Mouse (Mus musculus): ENCODE data around the gene Spef2. TPM values are rescaled to one million over a fixed set of nuclear protein-coding genes. Genes with fewer than 3 reads are reported as not detected.

The Spef2 gene
- polyA plus RNA-seq, 1 experiment: not detected

DNA sequence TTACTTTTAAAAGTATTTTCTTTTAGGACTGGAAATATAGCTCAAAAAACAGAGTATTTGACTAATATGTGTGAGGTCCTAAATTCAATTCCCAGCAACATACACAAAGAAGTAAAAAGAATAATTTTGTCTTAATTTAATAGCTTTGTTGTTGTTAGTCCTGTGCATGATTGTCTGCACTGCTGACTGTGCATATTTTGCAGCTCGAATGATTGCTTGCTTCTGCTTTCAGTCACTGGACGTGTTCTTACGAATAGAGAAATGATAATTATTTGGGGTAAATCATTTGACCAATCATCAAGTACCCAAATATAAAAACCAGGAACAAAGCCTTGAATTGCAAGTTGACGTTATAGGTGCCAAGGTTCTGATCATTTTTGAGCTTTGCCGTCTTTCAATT, 57.8 kb downstream of the Spef2 start:
- TF ChIP-seq GATA1 (IDR thresholded peaks at IDR 0.05; ENCODE audit: low read length): no peak

DNA sequence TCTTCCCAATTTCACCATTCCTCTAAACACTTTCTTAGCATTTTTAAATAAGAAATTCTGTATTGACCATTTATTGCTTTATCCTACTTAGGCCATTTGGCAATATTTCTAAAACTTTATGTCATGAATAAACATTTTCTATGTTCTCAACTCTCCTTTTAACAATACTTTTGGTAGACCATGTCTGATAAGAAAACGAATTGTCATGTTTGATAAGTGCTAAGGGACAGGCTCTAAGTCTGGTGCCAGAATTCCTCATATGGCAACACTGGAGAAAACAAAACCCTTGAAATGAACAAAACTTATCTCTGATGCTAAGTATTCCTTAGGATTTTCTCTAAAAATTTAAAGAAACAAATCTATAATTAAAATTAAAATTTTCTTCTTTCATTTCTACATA, 58.2 kb downstream of the Spef2 start:
- TF ChIP-seq GATA1 (IDR thresholded peaks at IDR 0.05; ENCODE audit: low read length): no peak

- no peak for TF ChIP-seq GATA1 (IDR thresholded peaks at IDR 0.05; ENCODE audit: low read length)
Observed at GRCm38 (mm10) chr15:9683485-9683884, 65.2 kb downstream of the Spef2 start.

DNA sequence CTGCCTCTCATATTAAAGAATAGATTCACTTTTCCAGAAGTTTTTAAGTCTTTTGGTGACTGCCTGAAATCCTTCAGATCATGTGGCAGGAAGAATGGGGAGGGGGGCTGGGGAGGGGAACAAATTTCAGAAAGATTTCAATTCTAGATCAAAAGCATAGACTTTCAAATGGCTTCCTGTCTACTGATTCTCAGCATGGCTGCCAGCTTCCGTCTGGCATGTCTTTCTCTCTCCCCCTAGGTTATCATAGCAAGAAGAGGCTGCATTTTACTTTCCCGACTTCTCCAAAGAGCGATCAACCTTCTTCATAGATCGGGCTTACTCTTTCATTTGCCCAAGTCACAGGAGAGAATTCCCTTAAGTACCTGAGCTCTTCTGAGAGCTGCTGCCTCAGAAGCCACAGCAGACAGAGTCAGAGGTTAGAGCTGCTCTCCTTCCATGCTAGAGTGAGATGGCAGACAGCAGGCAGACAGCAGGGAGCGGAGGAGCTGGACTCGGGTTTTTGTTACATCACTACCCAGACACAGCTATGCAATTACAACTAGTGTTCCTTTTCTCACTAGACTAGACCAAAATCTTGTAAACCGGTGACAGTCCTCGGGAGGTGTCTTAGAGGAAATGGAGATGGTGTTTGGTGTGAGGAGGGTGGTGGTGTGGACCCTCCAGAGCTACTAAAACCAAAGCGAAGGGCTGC, 71.2 kb downstream of the Spef2 start:
- no peak for TF ChIP-seq GATA1 (IDR thresholded peaks at IDR 0.05; ENCODE audit: low read length)

DNA sequence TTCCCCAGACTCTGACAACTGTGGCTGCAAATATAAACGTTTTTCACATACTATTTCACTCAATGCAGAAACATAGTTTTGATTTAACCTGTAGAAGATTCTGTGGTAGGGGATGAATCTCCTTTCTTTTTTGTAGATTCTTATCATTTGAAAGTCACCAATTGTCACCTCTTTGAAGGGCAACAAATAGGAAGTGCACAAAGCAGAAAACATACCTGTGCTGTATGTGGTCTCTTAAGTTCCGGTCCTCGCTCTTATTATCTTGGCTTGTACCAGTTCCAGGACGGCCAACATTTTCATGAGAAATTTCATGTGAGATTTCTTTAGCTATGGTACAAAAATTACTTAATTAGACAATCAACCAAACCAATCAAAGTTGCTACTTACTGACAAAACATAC, 80.1 kb downstream of the Spef2 start:
- no peak for TF ChIP-seq GATA1 (IDR thresholded peaks at IDR 0.05; ENCODE audit: low read length)

GRCm38 (mm10) chr15:9661215-9661614, 87.5 kb downstream of the Spef2 start:
- TF ChIP-seq GATA1 (IDR thresholded peaks at IDR 0.05; ENCODE audit: low read length): no peak

DNA sequence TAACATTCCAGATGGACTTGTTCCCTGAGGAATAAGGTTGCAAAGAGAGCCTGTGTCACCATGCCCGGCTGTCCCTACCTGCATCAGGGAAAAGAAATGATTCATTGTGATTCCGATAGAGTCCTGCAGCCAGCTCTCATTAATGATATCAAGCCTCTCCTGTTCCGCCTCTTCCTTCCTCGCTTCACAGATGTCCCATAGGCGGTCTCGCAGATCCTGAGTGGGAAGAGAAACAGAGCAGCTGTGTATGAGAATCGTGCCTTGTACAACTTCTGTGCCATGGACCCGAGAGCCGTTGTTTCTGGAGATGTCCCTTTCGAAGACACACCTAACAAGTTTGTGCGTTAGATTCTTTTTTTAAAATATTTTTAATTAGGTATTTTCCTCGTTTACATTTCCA, 114.2 kb downstream of the Spef2 start:
- no peak for TF ChIP-seq GATA1 (IDR thresholded peaks at IDR 0.05; ENCODE audit: low read length)

GRCm38 (mm10) chr15:9631657-9632056, 117.0 kb downstream of the Spef2 start:
- TF ChIP-seq GATA1 (IDR thresholded peaks at IDR 0.05; ENCODE audit: low read length): no peak

DNA sequence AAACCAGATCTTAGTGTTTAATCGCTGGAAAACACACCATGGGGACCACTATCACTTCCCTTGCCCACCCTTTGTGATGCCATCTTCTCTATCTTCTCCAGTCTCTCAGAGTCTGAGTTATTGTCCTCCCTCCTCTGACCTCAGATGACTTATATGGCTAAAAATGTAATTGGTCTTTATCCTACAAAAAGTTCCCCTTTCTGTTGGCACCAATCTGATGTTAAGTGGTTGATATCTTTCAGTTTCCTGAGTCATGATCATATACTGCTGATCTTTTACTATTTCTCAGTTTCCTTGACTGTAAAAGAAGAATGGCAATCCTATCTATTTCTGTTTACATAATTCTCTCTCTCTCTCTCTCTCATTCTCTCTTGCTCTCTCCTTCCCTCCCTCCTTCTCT, 119.0 kb downstream of the Spef2 start:
- TF ChIP-seq GATA1 (IDR thresholded peaks at IDR 0.05; ENCODE audit: low read length): no peak

DNA sequence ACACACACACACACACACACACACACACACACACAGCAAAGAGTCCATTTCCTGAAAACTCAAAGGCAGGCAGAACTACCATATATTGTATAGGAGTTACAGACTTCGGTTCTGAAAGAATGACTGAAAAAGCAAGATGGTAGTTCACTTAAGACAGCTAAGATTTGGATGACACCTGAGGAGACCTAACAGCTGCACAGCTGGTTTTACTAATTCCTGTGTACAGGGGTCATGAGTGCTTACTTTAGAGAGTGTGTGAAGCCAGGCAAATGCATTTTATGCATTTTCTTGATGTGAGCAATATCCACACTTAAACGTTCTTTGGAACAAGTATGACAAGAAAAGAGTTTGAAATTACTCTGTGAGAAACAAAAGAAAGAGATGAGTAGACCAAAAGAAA, 124.0 kb downstream of the Spef2 start:
- no peak for TF ChIP-seq GATA1 (IDR thresholded peaks at IDR 0.05; ENCODE audit: low read length)

- TF ChIP-seq GATA1 (IDR thresholded peaks at IDR 0.05; ENCODE audit: low read length): no peak
Observed at GRCm38 (mm10) chr15:9608177-9608576, 140.5 kb downstream of the Spef2 start.

DNA sequence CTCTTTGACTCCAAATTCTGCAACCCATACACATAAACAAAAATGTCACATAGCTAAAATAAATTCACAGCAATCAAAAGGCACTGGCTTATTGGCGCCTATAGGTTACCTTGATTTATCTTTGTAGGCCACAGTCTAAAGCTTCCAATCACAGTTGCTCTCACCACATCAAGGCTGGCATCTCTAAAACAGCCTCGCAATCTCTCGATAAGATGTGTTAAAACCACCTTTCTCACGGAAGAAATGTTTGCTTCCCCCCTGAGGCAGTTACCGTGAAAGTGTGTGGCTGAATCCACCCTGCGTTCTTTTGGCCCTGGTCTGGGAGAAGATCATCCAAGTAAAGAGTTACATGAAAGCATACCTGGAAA, 148.6 kb downstream of the Spef2 start:
- TF ChIP-seq GATA1 (IDR thresholded peaks at IDR 0.05; ENCODE audit: low read length): no peak

DNA sequence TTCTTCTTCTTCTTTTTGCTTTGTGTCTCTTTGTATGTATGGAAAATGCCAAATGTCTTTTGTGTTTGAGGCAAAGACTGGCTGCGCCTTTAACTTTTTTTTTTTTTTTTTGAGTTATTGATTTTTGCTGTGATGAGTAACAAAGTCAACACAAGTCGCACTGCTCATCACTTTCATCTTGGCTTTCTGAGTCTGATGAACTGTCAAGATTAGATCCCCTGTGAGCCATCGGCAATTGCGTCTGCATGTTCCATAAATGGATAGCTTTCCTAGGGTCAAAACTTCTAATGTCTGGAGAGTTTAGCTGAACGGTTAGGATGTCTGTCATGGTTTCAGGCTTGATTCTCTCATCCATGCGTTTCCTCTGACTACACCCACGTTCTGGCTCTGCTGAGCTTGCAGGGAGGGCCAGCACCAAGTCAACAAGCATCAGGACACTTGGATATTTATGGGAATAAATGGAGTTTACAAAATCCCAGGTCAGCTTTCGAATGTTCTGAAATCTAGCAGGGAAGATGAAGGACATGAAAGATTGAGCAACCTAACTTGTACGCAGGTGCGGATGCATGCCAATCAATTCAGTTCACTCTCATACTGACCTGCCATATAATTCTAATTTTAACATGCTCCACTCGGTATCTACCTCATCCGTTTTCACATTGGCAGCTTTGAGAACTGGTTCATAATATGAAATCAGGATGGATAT, 149.1 kb downstream of the Spef2 start:
- no peak for TF ChIP-seq GATA1 (IDR thresholded peaks at IDR 0.05; ENCODE audit: low read length)

DNA sequence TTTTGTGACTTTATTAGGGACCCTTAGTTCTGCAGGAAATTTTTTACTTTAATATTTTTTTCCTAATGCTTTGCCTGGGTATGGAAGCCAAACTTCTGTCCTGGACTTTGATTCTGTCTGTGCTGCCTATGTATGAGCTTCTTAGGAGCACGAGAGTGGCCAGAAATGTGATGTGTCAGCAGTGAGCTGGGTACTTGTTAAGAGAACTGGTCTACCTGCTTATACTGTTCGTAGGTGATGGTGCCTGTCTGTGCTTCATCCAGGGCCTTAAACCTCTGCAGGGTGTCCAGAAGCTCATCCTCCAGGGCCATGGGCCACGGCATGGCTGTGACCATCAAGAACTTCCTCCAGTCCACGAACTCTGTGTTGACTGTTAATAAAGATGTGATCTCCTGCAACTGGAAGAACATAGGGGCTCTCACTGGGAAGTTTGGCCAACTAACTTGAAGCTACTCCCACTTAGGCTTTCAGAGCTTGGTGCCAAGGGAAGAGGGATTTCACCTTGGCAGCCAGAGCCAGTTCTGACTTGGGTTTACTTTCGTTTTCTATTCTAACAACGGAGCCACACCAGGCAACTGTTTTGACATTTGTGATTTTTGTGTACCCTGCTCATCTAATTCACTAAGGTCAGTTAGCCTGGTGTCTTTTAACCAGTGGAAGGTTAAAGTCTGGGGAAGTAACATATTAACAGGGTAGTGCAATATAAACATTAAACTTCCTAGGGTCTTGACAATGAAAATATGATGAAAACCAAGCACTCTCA, 152.2 kb downstream of the Spef2 start:
- no peak for TF ChIP-seq GATA1 (IDR thresholded peaks at IDR 0.05; ENCODE audit: low read length)

DNA sequence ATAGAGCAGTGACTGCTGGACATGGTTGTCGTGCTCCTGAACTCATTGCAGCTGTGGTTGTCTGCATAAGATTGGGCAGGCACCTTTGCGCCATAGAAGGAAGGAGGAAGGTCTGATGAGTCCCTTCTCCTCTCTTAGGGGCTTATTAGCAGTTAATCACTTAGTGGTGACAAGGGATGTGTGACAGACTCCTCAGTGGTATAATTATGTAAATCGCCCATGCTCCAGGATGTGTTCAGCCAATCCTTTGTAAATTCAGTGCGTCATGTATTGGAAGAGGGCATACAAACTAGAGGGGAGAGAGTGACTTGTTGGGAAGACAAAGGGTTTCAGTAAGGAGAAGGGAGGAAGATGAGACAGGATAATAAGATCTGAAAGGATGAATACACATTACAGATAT, 158.7 kb downstream of the Spef2 start:
- no peak for TF ChIP-seq GATA1 (IDR thresholded peaks at IDR 0.05; ENCODE audit: low read length)

DNA sequence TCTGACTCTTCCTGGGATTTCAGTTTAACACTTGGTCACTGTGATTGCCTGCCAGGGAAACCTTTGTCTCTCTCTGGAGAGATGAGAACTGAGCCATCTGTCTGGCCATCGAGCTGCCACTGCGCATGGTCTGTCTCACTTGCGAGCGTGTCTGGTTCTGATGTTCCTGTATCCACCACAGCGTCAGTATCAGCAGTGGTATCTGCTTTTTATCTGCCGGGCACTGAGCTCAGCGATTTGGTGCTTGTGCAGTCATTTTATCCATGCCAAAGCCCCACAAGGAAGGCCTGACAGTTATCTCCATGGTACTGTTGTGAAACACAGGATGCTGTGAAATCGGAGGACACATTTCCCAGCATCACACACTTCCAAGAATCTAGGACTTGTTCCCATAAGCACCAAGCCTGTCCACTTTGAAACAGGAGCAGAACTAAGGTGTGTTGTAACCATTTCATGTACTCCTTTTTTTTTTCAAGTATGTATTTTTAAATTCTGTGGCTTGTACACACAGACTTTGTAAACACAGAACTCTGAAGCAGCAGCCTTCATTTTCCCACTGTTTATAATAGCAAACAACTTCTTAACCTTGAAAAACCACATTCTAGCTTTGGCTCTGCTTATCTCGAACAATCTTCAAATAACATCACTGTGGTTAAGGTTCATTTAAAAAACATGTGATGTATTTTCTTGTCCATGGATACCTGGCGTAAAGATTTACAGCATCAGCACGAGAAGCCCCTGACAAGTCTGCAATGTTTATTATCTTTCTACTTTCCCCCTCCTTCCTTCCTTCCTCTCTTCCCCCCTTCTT, 168.0 kb downstream of the Spef2 start:
- no peak for TF ChIP-seq GATA1 (IDR thresholded peaks at IDR 0.05; ENCODE audit: low read length)
